Mouse (Mus musculus): ENCODE results near the gene Irf2bp2. TPM values are rescaled to one million over a fixed set of nuclear protein-coding genes. Genes with fewer than 3 reads are reported as not detected.

Irf2bp2 gene
- total RNA-seq, 2 experiments from 2014 or later = 28.6 to 81.6 TPM

- DNase-seq = no peak
- no peak for TF ChIP-seq CTCF (IDR thresholded peaks at IDR 0.05)
- Histone ChIP-seq H3K27ac (no peak overlapping the region), H3K4me3 (no peak overlapping the region)
- intact Hi-C loops (cut with DNase I) = loop anchor here (5.0 kb wide), 1 partner anchor 318 kb away; no protein-coding TSS in a partner anchor
These were observed 5.5 kb upstream of the Irf2bp2 start for GRCm38 (mm10) chr8:126599297-126599696.

GRCm38 (mm10) chr8:126598218-126598617, 4.4 kb upstream of the Irf2bp2 start:
- intact Hi-C loops (cut with DNase I) = loop anchor here (5.0 kb wide), 1 partner anchor 319 kb away; no protein-coding TSS in a partner anchor

GRCm38 (mm10) chr8:126596721-126597120, 2.9 kb upstream of the Irf2bp2 start:
- intact Hi-C loops (cut with DNase I) = loop anchor here (1.0 to 5.0 kb wide), 2 partner anchors 70 to 321 kb away; no protein-coding TSS in a partner anchor
- H3K27ac ChIP-seq = peak overlapping the region; percentile 99
- no peak for TF ChIP-seq CTCF (IDR thresholded peaks at IDR 0.05)
- no peak for DNase-seq
- no peak overlapping the region for H3K4me3 ChIP-seq

More at GRCm38 (mm10) chr8:126598218-126598617, 4.4 kb upstream of the Irf2bp2 start:
- TF ChIP-seq CTCF (IDR thresholded peaks at IDR 0.05) = no peak
- no peak overlapping the region for H3K4me3 ChIP-seq
- peak overlapping the region; percentile 48; the same call in 1 of the 2 replicates for H3K27ac ChIP-seq
- DNase-seq = peak; percentile 22

- DNase-seq = peak; percentile 91
- peak overlapping the region; percentile 99 for H3K27ac ChIP-seq
- H3K4me3 ChIP-seq = peak overlapping the region; percentile 99
- no peak for TF ChIP-seq CTCF (IDR thresholded peaks at IDR 0.05)
- intact Hi-C loops (cut with DNase I) = loop anchor here (1.0 to 5.0 kb wide), 2 partner anchors 70 to 321 kb away; no protein-coding TSS in a partner anchor
These were observed 2.4 kb upstream of the Irf2bp2 start for GRCm38 (mm10) chr8:126596097-126596634.

- TF ChIP-seq CTCF (IDR thresholded peaks at IDR 0.05) = no peak
- peak; percentile 95 for DNase-seq
- Histone ChIP-seq H3K27ac (peak overlapping the region; percentile 99), H3K4me3 (peak overlapping the region; percentile 99)
- intact Hi-C loops (cut with DNase I) = loop anchor here (1.0 to 5.0 kb wide), 4 partner anchors 29 to 322 kb away; no protein-coding TSS in a partner anchor
These were observed 1.6 kb upstream of the Irf2bp2 start for GRCm38 (mm10) chr8:126595204-126596061.

GRCm38 (mm10) chr8:126594481-126595000, 755 bp upstream of the Irf2bp2 start:
- intact Hi-C loops (cut with DNase I) = loop anchor here (1.0 to 5.0 kb wide), 4 partner anchors 28 to 246 kb away; no protein-coding TSS in a partner anchor
- Histone ChIP-seq H3K27ac (peak overlapping the region; percentile 99), H3K4me3 (peak overlapping the region; percentile 99)
- peak; percentile 99 for DNase-seq
- peak; percentile 35 for TF ChIP-seq CTCF (IDR thresholded peaks at IDR 0.05)

- H3K4me3 ChIP-seq = peak overlapping the region; percentile 99
- intact Hi-C loops (cut with DNase I) = loop anchor here (5.0 kb wide), 1 partner anchor 214 kb away; no protein-coding TSS in a partner anchor
- H3K27ac ChIP-seq = peak overlapping the region; percentile 100
- TF ChIP-seq CTCF (IDR thresholded peaks at IDR 0.05) = no peak
- DNase-seq = peak; percentile 75
These were observed 815 bp downstream of the Irf2bp2 start for GRCm38 (mm10) chr8:126592771-126593571.

GRCm38 (mm10) chr8:126592381-126592770, 1.4 kb downstream of the Irf2bp2 start:
- intact Hi-C loops (cut with DNase I) = loop anchor here (5.0 kb wide), 1 partner anchor 215 kb away; no protein-coding TSS in a partner anchor
- peak; percentile 81 for DNase-seq
- Histone ChIP-seq H3K4me3 (peak overlapping the region; percentile 99), H3K27ac (peak overlapping the region; percentile 100)
- TF ChIP-seq CTCF (IDR thresholded peaks at IDR 0.05) = no peak

- TF ChIP-seq CTCF (IDR thresholded peaks at IDR 0.05) = no peak
- peak; percentile 84 for DNase-seq
- intact Hi-C loops (cut with DNase I) = loop anchor here (1.0 to 5.0 kb wide), 4 partner anchors 75 to 215 kb away; no protein-coding TSS in a partner anchor
- peak overlapping the region; percentile 100 for H3K27ac ChIP-seq
- peak overlapping the region; percentile 99 for H3K4me3 ChIP-seq
These were observed 1.9 kb downstream of the Irf2bp2 start for GRCm38 (mm10) chr8:126591821-126592268.

- DNase-seq = peak; percentile 85
These were observed 2.5 kb downstream of the Irf2bp2 start for GRCm38 (mm10) chr8:126591141-126591820.

GRCm38 (mm10) chr8:126590599-126590998, 3.2 kb downstream of the Irf2bp2 start:
- peak overlapping the region; percentile 100 for H3K27ac ChIP-seq
- intact Hi-C loops (cut with DNase I) = loop anchor here (2.0 to 5.0 kb wide), 2 partner anchors 74 to 217 kb away; no protein-coding TSS in a partner anchor
- peak overlapping the region; percentile 99 for H3K4me3 ChIP-seq
- DNase-seq = no peak
- no peak for TF ChIP-seq CTCF (IDR thresholded peaks at IDR 0.05)

More at GRCm38 (mm10) chr8:126591141-126591820, 2.5 kb downstream of the Irf2bp2 start:
- peak overlapping the region; percentile 100 for H3K27ac ChIP-seq
- peak; percentile 12; the same call in 1 of the 2 replicates for TF ChIP-seq CTCF (IDR thresholded peaks at IDR 0.05)
- intact Hi-C loops (cut with DNase I) = loop anchor here (1.0 to 5.0 kb wide), 4 partner anchors 74 to 216 kb away; no protein-coding TSS in a partner anchor
- peak overlapping the region; percentile 99 for H3K4me3 ChIP-seq
